Mouse (Mus musculus) frontal cortex, postnatal 14 days (tissue): ENCODE measurements at regions not wholly inside any gene's neighbourhood (a gene's known extent, or its start where the extent isn't known, plus 50 kb on each side); places are given as distances from the start of the nearest gene placed in this dataset.

ENCODE experiments used
- DNase-seq, 2 experiments: peaks; one replicate each; pipeline ENCODE4 v3.0.0; 2022; ENCODE audit warnings: low spot score in 2 of 2

DNA sequence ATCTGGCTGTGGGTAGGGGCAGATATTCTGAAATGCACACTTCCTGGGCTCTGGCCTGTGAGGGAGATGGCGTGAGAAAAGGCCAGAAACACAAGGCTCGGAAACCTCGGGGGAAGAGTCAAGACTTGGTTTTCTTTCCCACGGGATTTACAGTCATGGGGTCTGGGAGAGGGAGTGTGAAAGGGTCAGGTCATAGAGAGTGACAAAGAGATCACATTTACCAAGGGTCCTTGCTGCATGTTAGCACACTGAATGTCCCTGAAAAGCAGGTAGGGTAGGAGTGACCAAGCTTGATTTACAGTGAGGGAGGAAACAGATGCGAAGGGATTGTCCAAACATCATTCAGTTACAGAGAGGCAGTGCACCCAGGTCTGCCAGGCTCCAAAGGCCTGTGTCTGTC lies 156.0 kb downstream of the Efnb1 start:
- DNase-seq = no peak

DNA sequence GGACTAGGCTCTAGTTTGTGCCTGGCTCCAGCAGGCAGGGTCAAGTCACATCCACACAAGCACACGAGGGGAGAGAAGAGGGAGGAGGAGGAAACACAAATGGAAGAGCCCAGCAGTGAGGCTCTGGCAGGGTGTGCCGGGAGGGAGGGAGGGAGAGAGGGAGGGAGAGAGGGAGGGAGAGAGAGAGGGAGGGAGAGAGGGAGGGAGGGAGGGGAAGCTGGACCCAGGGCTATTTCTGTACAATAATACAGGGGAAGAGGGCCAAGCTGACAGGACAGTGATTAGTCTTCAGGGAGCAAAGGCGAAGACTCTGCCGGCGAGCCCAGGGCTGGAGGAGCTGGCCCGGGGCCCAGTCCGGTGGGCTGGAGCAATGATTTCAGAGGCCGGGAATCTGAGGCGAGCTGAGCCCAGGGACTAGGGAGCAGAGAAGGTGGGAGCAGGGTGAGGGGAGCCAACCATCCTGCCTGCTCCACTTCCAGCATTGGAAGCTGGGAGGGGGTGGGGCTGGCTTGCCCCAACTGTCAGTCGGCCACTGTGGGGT lies 155.6 kb downstream of the Efnb1 start:
- no peak for DNase-seq

DNA sequence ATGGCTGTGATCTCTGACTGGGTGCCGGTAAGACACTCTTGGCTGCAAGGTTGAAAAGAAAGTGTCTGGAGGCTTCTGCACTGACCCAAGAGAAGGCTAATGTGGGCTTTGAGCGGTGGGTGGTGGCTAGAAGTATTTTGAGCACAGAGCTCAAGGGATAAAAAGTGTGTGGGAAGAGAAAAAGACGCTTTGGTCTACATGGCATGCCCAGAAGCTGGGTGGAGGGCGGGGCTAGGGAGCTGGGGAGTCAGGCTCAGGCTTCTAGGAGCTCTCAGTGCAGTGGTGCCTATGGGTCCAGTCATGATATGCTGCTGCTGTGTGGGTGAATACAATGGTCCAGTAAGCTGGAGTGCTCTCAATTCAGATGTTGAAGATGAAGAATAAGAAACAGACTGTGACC lies 152.1 kb downstream of the Efnb1 start:
- no peak for DNase-seq

DNA sequence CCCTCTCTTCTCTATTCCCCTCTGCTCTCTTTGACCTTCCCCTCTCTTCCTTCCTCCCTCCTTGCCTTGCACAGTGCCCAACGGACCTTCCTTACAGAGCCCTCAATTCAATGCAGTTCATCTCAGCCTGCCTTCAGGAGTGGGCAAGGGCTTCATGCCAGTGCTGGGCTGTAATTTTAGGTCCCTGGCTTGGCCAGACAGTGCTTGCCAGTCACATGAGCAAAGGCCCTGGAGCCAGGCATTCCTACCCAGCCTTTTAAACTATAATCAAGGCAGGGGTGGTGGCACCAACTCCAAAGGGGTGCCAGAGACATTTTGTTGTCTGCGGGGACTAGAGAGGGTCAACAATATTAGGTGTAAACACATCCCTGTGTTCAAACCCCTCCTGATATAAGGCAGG lies 150.9 kb downstream of the Efnb1 start:
- DNase-seq = no peak

DNA sequence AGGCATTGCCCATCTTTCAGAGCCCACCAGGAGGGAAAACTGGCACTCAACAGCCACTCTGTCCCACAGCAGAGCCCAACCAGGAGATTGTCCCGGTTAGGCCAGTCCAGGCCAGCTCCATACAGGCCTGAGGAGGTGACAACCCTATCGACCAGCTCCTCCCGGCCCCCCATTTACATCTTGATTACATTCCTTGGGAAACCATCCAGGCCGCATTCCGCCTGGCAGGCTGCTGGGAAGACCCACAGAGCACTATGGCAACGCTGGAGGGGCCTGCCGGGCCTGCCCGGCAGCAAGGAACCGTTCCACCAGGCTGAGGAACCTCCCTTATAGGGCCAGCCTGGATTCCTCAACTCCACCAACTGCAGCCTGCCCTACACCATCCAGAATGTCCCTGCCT lies 149.7 kb downstream of the Efnb1 start:
- no peak for DNase-seq

- no peak for DNase-seq
Observed at GRCm38 (mm10) chrX:99280991-99281390, 145.1 kb downstream of the Efnb1 start.

DNA sequence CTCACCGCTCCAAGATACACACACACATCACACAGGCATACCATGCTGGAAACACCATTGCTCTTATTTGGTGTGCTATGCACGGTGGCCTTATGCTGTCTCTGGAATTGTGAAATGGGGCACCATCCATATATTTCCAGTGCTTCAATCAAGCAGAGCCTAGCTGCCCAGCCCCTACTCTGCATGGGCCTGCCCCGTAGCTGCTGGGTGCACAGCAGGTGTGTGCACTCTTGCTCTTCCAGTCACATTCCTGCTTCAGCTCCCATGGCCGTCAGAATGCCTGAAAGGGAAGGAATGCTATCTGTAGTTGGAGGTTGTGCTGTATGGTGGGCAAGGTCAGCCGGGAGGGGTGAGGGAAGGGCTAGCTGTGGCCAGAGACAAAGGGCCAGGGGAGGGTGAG lies 144.6 kb downstream of the Efnb1 start:
- no peak for DNase-seq

DNA sequence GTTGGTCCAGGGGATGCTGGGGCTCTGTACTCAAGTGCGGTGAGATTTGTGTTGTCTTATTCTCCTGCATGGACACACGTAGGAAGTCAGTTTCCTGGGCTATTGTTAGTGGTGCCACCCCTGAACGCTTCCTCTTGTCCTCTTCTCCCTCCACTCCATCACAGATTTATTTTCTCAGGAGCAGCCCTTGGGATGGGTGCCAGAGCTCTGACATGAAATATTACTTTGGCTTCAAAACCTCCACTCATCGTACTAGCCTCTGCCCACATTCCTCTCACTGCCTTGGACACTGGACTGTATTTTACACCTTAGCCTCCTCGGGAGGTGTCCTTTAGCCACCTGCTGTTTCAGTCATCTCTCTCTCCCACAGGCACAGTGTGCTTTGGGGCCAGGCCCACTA lies 139.6 kb downstream of the Efnb1 start:
- DNase-seq = no peak

DNA sequence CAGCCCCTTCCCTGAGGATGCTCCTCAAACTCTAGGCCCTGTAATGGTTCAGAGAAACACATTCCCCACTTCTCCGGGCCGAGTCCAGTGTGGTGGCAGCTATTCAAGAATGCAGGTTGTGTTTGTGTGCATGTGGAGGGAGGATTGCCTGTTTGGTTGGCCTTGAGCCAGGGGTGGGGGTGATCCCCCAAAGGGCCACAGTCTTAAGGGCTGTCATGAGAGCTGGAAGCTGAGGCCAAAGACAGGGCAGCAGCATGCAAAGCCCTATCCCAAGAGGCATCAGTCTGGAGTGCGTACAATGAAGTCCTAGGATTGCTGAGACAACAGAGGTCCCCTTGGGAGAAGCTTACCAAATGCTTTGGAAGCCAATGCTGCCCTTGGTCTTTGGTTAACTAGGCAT lies 136.0 kb downstream of the Efnb1 start:
- no peak for DNase-seq

DNA sequence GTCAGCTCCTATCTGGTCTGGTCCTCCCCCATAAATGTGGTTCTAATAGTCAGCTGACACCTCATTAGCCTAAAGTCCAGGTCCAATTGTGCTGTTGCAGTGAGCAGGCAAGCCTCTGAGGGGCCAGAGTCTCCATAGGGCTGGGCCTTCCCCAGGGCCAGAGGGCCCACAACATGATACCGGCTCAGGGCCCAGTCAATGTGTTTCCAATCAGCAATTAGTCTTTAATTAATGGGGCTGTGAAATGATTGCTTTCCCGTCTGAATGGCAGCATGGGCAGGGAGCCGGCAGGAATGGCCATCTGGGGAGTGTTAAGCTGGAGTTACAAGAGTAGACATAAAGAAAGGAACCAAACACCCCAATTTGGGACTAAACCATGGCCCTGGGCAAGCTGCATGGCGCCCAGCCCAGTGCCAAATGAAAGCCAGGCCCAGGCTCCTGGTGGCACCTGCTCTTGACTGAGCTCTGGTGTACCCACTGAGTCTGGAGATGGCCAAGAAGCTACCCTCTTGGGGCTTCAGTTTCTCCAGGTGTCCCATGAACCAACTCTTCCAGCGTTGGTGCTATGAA lies 113.2 kb downstream of the Efnb1 start:
- no peak for DNase-seq

DNA sequence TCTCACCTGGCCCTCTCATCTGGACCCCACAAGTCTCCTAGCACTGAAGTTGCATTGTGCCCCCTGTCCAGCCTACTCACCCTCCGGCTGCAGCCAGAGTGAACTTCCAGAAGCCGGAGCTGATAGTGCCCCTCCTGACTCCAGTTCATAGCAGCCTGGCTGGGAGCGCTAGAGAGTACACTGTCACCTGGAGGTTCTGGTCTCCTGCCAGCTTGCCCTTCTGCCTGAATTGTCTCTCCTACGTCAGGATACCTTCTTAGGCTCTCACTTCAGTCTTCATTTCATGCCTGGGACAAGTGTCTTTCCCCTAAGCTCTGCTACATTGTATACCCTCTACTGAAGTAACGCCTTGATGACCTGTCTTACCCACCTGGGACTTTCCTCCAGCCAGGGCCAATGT lies 112.3 kb downstream of the Efnb1 start:
- no peak for DNase-seq

- no peak for DNase-seq
Observed at GRCm38 (mm10) chrX:99246704-99247103, 110.8 kb downstream of the Efnb1 start.

- DNase-seq = no peak
Observed at GRCm38 (mm10) chrX:99246051-99246450, 110.1 kb downstream of the Efnb1 start.

DNA sequence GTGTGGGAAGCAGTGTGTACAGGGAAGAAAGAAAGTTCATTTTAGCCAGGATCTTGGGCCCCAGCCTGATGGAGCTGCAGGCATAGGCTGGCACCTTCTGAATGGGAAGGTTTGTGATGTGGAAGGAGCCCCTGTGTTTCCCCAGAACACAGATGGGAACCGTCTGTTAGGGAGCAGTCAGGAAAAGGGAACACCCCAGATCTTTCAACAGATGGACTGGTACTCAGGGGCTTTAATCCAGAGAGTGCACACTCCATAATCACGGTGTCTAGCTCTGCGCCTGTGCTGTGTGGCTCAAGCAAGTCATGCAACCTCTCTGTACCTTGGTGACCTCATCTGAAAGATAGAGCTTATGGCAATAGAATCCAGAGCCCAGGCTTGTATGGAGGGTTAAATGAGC lies 109.6 kb downstream of the Efnb1 start:
- no peak for DNase-seq

- DNase-seq = no peak
Observed at GRCm38 (mm10) chrX:99243251-99243650, 107.3 kb downstream of the Efnb1 start.

- no peak for DNase-seq
Observed at GRCm38 (mm10) chrX:99241684-99242118, 105.8 kb downstream of the Efnb1 start.

- DNase-seq = no peak
Observed at GRCm38 (mm10) chrX:99233035-99233434, 97.1 kb downstream of the Efnb1 start.

DNA sequence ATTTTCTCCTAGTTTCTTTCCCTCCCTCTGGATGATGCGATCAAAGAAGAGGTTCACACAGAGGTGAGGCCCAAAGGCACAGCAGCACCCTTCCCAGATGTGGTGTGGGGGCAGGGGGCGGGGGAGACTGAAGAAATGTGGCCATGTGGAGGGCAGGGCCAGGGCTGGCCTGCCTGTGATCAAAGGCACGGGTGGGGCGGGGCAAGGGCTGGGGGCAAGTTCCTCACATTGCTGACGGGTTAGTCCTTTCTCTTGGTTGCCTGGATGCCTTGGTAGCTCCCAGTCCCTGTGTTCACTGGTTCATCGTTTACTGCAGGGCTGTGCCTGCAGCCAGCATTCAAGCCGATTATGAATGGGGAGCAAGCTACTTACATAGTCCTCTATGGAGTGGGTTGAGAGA lies 96.4 kb downstream of the Efnb1 start:
- DNase-seq = no peak

- DNase-seq = no peak
Observed at GRCm38 (mm10) chrX:99225111-99225752, 89.3 kb downstream of the Efnb1 start.

DNA sequence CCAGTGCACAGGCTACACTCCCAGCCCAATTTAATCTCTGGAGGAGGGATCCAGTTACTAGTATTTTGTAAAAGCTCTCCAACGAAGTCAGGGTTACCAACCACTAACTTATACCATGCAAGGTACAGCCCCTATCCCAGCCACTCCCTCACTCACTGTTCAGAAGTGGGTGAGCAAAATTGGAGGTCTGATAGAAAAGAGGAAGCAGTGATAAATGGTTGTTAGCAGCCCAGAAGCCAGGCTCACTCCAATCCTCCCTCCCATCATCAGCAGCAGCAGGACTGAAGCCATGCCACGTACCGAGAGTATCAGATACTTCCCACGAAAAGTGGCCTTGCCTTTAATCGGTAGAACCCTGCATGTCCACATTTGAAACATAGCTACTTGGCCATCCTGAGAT lies 86.1 kb downstream of the Efnb1 start:
- DNase-seq = no peak

DNA sequence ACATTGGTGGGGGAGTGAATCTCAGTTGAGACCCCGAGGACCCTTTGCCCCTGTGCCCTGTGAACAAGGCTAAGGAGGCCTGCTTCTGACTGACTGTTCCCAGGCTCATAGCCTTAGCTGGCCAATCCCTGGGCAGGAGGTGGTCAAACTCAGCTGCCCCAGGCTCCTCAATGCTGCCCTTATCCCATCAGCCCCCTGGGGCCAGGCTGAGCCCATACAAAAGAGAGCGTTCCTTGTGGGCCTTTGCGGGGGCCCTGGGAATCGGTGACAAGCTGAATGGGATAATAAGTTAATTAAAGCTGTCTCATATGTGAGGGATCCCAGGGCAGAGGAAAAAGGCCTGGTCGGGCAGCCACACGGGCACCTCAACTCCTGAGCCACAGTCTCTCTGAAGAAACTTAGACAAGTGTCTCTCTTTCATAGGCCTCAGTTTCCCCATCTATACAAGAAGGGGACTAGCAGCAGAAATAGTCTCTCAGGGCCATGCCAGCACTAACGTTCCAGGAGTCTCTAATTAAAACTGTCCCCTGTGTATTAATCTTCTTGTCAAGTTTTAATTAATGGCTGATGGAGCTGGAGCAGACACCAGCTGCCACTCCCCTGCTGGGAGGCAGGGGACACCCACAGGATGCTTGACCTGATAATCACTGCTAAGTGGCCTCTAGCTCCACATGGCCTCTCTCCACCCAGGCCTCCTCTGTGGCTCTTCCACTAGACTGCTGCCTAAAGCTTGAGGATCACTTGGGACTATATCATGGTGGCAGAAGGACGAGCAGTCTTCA lies 84.9 kb downstream of the Efnb1 start:
- no peak for DNase-seq

DNA sequence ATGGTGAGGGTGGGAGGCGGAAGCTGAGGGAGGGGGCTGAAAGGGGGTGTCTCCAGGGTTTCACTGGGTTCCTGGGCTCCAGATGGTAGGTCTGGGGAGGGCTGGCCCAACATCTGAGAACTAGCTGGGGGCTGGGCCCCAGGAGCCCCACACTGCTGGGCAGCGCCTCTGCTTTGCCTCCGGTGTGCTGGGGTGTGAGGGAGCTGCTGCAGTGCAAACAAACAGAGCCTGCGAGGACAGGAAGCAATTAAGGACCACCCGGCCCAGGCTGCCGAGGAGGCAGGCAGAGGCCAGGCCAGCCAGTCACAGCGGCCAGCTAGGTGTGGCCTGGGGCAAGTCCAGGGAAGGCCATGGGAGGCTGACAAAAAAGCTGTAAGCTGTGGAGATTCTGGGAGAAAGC lies 82.3 kb downstream of the Efnb1 start:
- no peak for DNase-seq
